Mouse (Mus musculus): ENCODE data around the gene Exosc5.

- no peak for TF ChIP-seq POLR2A (IDR thresholded peaks at IDR 0.05; ENCODE audit: insufficient read depth, low read length)
- TF ChIP-seq CTCF (IDR thresholded peaks at IDR 0.05; ENCODE audit: low read depth, low read length), result no peak
Observed at GRCm38 (mm10) chr7:25706578-25707170, 47.7 kb downstream of the Exosc5 start.

All from ES-Bruce4 (cell line).